Mouse (Mus musculus): ENCODE measurements around the gene 9130213A22Rik. TPM values are rescaled to one million over a fixed set of nuclear protein-coding genes. Genes with fewer than 3 reads are reported as not detected.
"Not testable (repeated sequence)": the region's sequence is repeated elsewhere in the genome, so short reads cannot be mapped to it uniquely, and the experiment has no call there.

Gene 9130213A22Rik
- total RNA-seq, 2 experiments from 2014 or later = 0.21 TPM; not detected in 1

- not testable (repeated sequence) for DNase-seq
These were observed 28.5 kb downstream of the 9130213A22Rik start for GRCm38 (mm10) chr11:69093856-69094255.

DNA sequence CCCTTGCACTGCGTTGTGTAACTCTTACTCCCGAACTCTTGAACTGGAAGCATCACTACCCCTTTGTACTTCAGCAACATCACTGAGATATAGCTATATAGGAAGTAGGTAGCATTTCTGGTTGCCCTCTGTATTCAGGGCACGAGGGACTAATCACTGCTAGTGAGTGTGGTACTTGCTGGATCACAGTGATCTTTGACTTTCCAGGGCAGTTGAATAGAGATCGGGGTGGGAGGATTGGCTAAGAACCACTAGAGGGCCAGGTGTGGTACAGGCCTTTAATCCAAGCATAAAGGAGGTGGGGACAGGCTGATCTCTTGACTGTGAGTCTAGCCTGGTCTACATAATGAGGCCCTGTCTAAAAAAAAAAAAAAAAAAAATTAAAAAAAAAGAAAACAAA lies 29.5 kb downstream of the 9130213A22Rik start:
- DNase-seq = no peak

GRCm38 (mm10) chr11:69092386-69092751 lies 30.0 kb downstream of the 9130213A22Rik start:
- DNase-seq = peak; percentile 71

GRCm38 (mm10) chr11:69091566-69092385 lies 30.6 kb downstream of the 9130213A22Rik start:
- DNase-seq = no peak

GRCm38 (mm10) chr11:69090367-69090766 lies 32.0 kb downstream of the 9130213A22Rik start:
- DNase-seq = no peak

GRCm38 (mm10) chr11:69089616-69090290 lies 32.6 kb downstream of the 9130213A22Rik start:
- no peak for DNase-seq

DNA sequence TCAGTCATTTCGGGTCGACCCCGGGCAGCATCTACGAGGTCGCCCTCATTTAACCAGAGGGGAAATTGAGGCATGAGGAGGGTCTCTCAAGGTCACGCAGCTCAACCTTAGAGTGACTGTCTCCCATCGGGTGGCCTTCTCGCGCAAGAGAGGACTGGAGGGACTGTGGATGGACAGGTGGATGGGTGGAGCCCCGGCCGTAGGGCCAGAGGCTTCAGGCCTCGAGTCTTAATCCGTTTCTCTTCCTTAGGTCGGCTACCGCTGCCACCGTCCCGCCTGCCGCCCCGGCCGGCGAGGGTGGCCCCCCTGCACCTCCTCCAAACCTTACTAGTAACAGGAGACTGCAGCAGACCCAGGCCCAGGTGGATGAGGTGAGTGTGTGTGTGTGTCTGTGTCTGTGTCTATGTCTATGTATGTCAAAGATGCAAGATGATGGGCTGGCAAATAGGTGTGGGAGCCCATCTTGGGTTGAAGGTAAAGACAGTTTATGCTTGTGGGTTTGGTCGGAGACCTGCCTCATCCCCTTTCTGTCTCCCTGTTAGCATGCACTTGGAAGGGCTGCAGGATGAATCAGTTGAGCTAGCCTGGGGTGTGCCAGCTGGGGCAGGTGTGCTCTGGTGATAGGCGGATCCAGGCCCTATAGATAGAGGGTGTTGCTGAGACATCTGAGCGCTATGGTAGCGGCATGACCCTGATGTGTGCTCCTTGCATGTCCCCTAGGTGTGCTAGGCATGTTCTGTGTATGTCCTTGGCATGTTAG lies 33.4 kb downstream of the 9130213A22Rik start:
- DNase-seq = no peak

GRCm38 (mm10) chr11:69088103-69088855 lies 34.1 kb downstream of the 9130213A22Rik start, which contains the start of gene Vamp2:
Gene Vamp2 (plus strand): TSS chr11:69088490.
- DNase-seq = peak; percentile 89

DNA sequence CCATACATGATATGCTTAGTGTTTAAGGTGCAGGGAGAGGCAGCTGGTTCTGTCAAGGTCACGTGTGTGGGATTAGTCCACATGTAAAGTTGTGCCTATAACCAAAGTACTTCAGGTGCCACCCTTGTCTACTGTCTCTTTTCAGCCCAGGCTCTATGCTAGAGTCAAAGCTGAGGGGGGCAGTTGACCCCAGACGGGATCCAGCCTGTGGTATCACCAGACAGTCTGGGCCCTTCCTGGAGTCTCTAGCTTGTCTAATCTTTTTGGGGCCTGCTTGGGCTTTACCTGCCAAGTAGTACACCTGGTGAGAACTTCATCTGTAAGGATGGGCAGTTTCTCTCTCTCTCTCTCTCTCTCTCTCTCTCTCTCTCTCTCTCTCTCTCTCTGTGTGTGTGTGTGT lies 34.8 kb downstream of the 9130213A22Rik start:
- DNase-seq = no peak

DNA sequence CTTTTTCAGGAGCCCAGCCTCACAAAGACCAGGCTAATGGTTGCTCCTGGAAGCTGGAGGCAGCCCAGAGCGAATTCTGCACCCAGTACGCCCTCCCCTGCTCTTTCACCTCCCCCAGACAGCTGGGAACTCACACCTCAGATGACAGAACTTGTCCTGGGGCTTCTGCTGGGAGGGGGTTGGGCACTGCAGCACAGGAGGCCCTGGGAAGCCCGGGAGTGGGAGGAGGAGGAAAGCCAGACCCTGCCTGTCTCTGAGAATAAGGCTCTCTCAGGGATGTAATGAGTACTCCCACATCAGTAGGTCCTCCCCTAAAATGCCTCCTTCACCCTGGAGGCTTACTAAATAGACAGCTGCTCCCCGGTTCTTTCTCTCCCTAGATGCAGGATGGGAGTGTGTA lies 35.3 kb downstream of the 9130213A22Rik start:
- no peak for DNase-seq

- no peak for DNase-seq
These were observed 36.0 kb downstream of the 9130213A22Rik start for GRCm38 (mm10) chr11:69086390-69086789.

GRCm38 (mm10) chr11:69085608-69086007 lies 36.8 kb downstream of the 9130213A22Rik start:
- DNase-seq = no peak

GRCm38 (mm10) chr11:69081613-69082012 lies 40.8 kb downstream of the 9130213A22Rik start:
- DNase-seq = no peak

- no peak for DNase-seq
These were observed 41.5 kb downstream of the 9130213A22Rik start for GRCm38 (mm10) chr11:69080855-69081222.

- DNase-seq = no peak
These were observed 42.1 kb downstream of the 9130213A22Rik start for GRCm38 (mm10) chr11:69080102-69080854.

DNA sequence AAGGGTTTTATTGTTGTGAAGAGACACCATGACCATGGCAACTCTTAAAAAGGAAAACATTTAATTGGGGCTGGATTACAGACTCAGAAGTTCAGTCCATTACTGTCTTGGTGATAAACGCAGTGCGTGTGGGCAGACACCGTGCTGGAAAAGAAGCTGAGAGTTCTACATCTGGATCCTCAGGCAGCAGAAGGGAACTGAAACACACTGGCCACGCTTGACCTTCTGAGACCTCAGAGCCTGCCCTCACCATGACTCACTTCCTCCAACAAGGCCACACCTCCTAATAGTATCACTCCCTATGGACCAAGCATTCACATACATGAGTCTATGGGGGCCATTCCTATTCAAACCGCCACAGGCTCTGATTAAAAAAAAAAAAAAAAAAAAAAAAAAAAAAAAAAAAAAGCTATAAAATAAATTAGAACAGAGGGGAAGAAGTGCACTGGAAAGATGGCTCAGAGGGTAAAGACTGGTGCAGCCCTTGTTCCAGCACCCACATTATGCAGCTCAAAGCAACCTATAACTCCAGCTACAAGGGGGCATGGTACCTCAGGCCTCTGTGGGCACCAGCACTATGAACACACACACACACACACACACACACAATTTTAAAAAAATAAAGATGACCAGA lies 43.5 kb downstream of the 9130213A22Rik start:
- DNase-seq = no peak

DNA sequence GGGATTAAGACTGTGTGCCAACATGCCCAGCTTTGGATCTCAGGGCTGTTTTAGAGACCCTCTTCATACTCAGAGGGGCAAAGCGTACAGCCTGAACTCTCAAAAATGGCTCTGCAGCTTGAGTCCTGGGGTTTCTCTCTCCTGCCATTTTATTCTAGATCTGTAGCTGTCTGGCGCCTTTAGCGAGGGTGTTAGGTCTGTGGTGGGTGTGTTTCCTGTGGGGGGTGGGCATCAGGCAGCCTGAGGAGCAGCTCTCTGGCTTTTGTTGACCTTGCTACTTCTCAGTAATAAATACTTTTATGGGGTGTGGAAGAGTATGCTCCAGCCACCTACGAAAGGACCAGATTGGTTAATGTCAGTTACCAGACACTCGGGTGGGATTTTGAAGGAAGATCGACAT lies 44.3 kb downstream of the 9130213A22Rik start:
- no peak for DNase-seq

- DNase-seq = no peak
These were observed 45.1 kb downstream of the 9130213A22Rik start for GRCm38 (mm10) chr11:69077316-69077715.

- no peak for DNase-seq
These were observed 45.8 kb downstream of the 9130213A22Rik start for GRCm38 (mm10) chr11:69076572-69076971.

- no peak for DNase-seq
These were observed 46.5 kb downstream of the 9130213A22Rik start for GRCm38 (mm10) chr11:69075764-69076479.
